Mouse (Mus musculus) limb, embryonic 14.5 days (tissue): ENCODE measurements around the gene Btbd35f9. TPM values are rescaled to one million over a fixed set of nuclear protein-coding genes. Genes with fewer than 3 reads are reported as not detected.
"Not testable (repeated sequence)": the region's sequence is repeated elsewhere in the genome, so short reads cannot be mapped to it uniquely, and the experiment has no call there.

Experiments
- ATAC-seq: fragments of 200-750 bp; cut with Nextera tagmentation; 2 replicates; pipeline ENCODE4 v1.8.0; 2017; ENCODE audit warnings: low read depth, moderate number of reproducible peaks, moderate TSS enrichment; ENCODE audit not compliant: low FRiP score
- DNase-seq: peaks from one replicate; pipeline ENCODE4 v3.0.0-alpha.2; 2015; ENCODE audit warnings: low spot score
- H3K27ac ChIP-seq: fragments of 300-500 bp; sonication (generic); replicated peaks from 2 replicates; pipeline ENCODE4 v1.5.1; 2014; ENCODE audit warnings: low read depth, mild to moderate bottlenecking, low read length, moderate library complexity, mixed read lengths
- H3K27me3 ChIP-seq: fragments of 300-500 bp; sonication (generic); 2 replicates; pipeline ENCODE4 v1.6.1; 2014; ENCODE audit warnings: low read length, mixed read lengths; ENCODE audit not compliant: control insufficient read depth, insufficient read depth
- H3K36me3 ChIP-seq: fragments of 300-500 bp; sonication (generic); 2 replicates; pipeline ENCODE4 v1.6.1; 2014; ENCODE audit warnings: mild to moderate bottlenecking, low read length, moderate library complexity, mixed read lengths; ENCODE audit not compliant: control insufficient read depth, insufficient read depth
- H3K4me1 ChIP-seq: fragments of 300-500 bp; sonication (generic); 2 replicates; pipeline ENCODE4 v1.6.1; 2014; ENCODE audit warnings: antibody characterized with exemption, low read length, mixed read lengths; ENCODE audit not compliant: control insufficient read depth, insufficient read depth
- H3K4me2 ChIP-seq: fragments of 300-500 bp; sonication (generic); replicated peaks from 2 replicates; pipeline ENCODE4 v1.6.1; 2014; ENCODE audit warnings: low read depth, mild to moderate bottlenecking, low read length, moderate library complexity; ENCODE audit not compliant: severe bottlenecking
- H3K4me3 ChIP-seq: fragments of 300-500 bp; sonication (generic); replicated peaks from 2 replicates; pipeline ENCODE4 v1.5.1; 2014; ENCODE audit warnings: low read length
- H3K9ac ChIP-seq: fragments of 300-500 bp; sonication (generic); 2 replicates; pipeline ENCODE4 v1.6.1; 2014; ENCODE audit warnings: mild to moderate bottlenecking, low read depth, low read length, moderate library complexity; ENCODE audit not compliant: severe bottlenecking
- H3K9me3 ChIP-seq: fragments of 300-500 bp; sonication (generic); 2 replicates; pipeline ENCODE4 v1.6.1; 2016; ENCODE audit warnings: low read length; ENCODE audit not compliant: control insufficient read depth
- WGBS: fragments of 180-500 bp; shearing (Covaris S2); extraction: QIAGEN DNeasy Blood & Tissue Kit; methylation state at CpG from one replicate; pipeline ENCODE4 v1.1.7; 2014; 5-methylcytosine and 5-hydroxymethylcytosine counted together
- polyA plus RNA-seq, 2 experiments: library from polyadenylated mRNA; depleted of rRNA in 1 of 2; stranded (reverse) in 1 of 2; unstranded in 1 of 2; fragments of >200 nt; fragmentation: Nextera tagmentation in 1 of 2; extraction: Ambion mirVana in 1 of 2; gene quantifications; 2 replicates each; pipeline versions ENCODE4 v1.2.1 to v1.2.3; 2012 to 2014

Btbd35f9 gene
- polyA plus RNA-seq (2012; rRNA removed) (not detected in 2 replicates), polyA plus RNA-seq (2014; fragmentation: Nextera tagmentation; extraction: Ambion mirVana) (not detected in 2 replicates)

DNA sequence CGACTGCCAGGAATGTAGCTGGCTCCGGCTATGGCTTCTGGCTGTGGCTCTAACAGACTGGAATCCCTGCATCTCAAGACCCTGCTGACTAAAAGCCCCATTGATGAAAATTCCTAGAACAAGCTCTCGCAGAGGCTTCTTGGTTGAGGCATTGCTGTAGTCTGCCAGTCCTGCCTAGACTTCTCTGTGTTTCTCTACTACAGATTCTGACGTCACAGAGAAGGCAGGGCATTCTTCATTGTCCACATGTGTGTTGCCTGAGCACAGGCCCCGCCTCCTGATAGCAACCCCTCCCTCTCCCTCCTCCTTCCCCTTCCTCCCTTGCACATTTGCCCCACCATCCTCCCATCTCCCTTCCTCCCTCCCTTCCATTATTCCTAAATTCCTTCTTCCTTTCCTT is at the start of gene Btbd35f9:
Gene Btbd35f9 (minus strand): TSS at position 101 of the 400 bp plus-strand sequence.
- not testable (repeated sequence) for H3K27me3 ChIP-seq, H3K36me3 ChIP-seq, H3K27ac ChIP-seq, DNase-seq, H3K9ac ChIP-seq, H3K9me3 ChIP-seq, H3K4me1 ChIP-seq, H3K4me2 ChIP-seq, H3K4me3 ChIP-seq, ATAC-seq
- WGBS: no CpG with 5 or more reads among the region's 5 CpGs

Other genes starting within 250 kb of the Btbd35f9 start
- not detected in 2 replicates for gene Btbd35f6, start 205.0 kb downstream of the Btbd35f9 start, polyA plus RNA-seq (2012; rRNA removed)
- not detected in 2 replicates for gene Btbd35f6, start 205.0 kb downstream of the Btbd35f9 start, polyA plus RNA-seq (2014; fragmentation: Nextera tagmentation; extraction: Ambion mirVana)
- gene Gm21870, start 174.7 kb downstream of the Btbd35f9 start, polyA plus RNA-seq (2012; rRNA removed): not detected in 2 replicates
- gene Gm21870, start 174.7 kb downstream of the Btbd35f9 start, polyA plus RNA-seq (2014; fragmentation: Nextera tagmentation; extraction: Ambion mirVana): not detected in 2 replicates
- gene Spin2g, start 77.2 kb upstream of the Btbd35f9 start, polyA plus RNA-seq (2012; rRNA removed): not detected in 2 replicates
- not detected in 2 replicates for gene Spin2g, start 77.2 kb upstream of the Btbd35f9 start, polyA plus RNA-seq (2014; fragmentation: Nextera tagmentation; extraction: Ambion mirVana)